Mouse (Mus musculus): ENCODE measurements around the gene Cad.

- TF ChIP-seq USF1 (IDR thresholded peaks at IDR 0.05; ENCODE audit: low read depth) (no peak), MAX (IDR thresholded peaks at IDR 0.05) (no peak), CTCF (IDR thresholded peaks at IDR 0.05; ENCODE audit: control insufficient read depth, insufficient read depth, insufficient read length) (no peak), MYOG (IDR thresholded peaks at IDR 0.05; ENCODE audit: control insufficient read depth, extremely low read depth, insufficient read length) (no peak), FOSL1 (IDR thresholded peaks at IDR 0.05; ENCODE audit: insufficient read depth, low read length, poor library complexity, severe bottlenecking) (no peak)
Observed at GRCm38 (mm10) chr5:31080795-31081164, 26.2 kb downstream of the Cad start.

Measured in C2C12 (cell line).